Mouse (Mus musculus) embryonic fibroblast, embryonic 13.5 days (primary cell): ENCODE results near the gene Tle6.

Source experiments
- CTCF ChIP-seq: IDR thresholded peaks from 2 replicates; pipeline ENCODE4 v1.5.1; 2011; ENCODE audit warnings: mild to moderate bottlenecking, control low read depth, low read length, moderate library complexity, borderline replicate concordance; ENCODE audit not compliant: insufficient read depth
- POLR2A ChIP-seq: IDR thresholded peaks from 2 replicates; pipeline ENCODE4 v1.6.1; 2011; ENCODE audit warnings: low read depth, mild to moderate bottlenecking, control low read depth, low read length, moderate library complexity

DNA sequence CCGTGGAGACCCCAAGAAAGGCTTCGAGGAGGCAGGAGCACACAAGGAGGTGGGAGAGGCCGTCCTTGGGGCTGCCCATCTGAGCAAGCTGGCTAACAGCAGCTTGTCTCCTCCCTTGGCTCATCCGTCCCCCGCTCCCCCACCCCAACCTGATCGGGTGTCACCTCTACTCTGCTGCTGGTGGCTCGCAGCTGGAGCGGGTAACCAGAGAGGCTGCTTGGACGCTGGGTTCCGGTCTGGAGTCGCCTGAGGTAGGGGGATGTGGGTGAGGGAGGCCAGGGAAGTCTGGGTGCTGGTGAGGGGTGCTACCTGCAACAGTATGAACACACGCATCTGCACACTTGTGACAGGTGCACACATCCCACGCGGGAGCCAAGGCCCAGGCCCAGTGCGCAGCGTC is 27.5 kb upstream of the Tle6 start, which contains the start of gene Ankrd24:
- TF ChIP-seq CTCF (no peak), POLR2A (no peak)
